Mouse (Mus musculus) limb, embryonic 10.5 days (tissue): ENCODE data around the gene Tmpo. TPM values are rescaled to one million over a fixed set of nuclear protein-coding genes. Genes with fewer than 3 reads are reported as not detected.

Source experiments
- DNase-seq: peaks from one replicate; pipeline ENCODE4 v3.0.0-alpha.2; 2017; ENCODE audit warnings: low spot score
- H3K27ac ChIP-seq: fragments of 300-500 bp; sonication (generic); 2 replicates; pipeline ENCODE4 v1.5.1; 2016; ENCODE audit warnings: mild to moderate bottlenecking
- H3K27me3 ChIP-seq: fragments of 300-500 bp; sonication (generic); 2 replicates; pipeline ENCODE4 v1.6.1; 2016; ENCODE audit warnings: low read depth, mild to moderate bottlenecking; ENCODE audit not compliant: poor library complexity, severe bottlenecking
- H3K36me3 ChIP-seq: fragments of 300-500 bp; sonication (generic); 2 replicates; pipeline ENCODE4 v1.6.1; 2016; ENCODE audit warnings: mild to moderate bottlenecking, moderate library complexity
- H3K4me1 ChIP-seq: fragments of 300-500 bp; sonication (generic); 2 replicates; pipeline ENCODE4 v1.6.1; 2016
- H3K4me3 ChIP-seq: fragments of 300-500 bp; sonication (generic); 2 replicates; pipeline ENCODE4 v1.5.1; 2016; ENCODE audit warnings: mild to moderate bottlenecking, moderate library complexity
- H3K9me3 ChIP-seq: fragments of 300-500 bp; sonication (generic); replicated peaks from 2 replicates; pipeline ENCODE4 v1.6.1; 2016; ENCODE audit warnings: mild to moderate bottlenecking
- WGBS: fragments of 180-500 bp; shearing (Covaris S2); methylation state at CpG from one replicate; pipeline ENCODE4 v1.1.7; 2016; 5-methylcytosine and 5-hydroxymethylcytosine counted together
- polyA plus RNA-seq: library from polyadenylated mRNA; unstranded; fragments of >200 nt; fragmentation: Nextera tagmentation; extraction: Ambion mirVana; gene quantifications from 2 replicates; pipeline ENCODE4 v1.2.1, GENCODE M21; 2016

Tmpo gene
- 260 and 300 TPM in 2 replicates for polyA plus RNA-seq

- H3K4me1 ChIP-seq, result peaks cover 29% of the 10 kb centered on the region
- H3K9me3 ChIP-seq, result no peaks in the 10 kb centered on the region
- no peaks in the 10 kb centered on the region for H3K36me3 ChIP-seq
- peak within 1 kb of the TSS; percentile 95 for H3K27ac ChIP-seq
- DNase-seq, result no peak
- no peaks in the 10 kb centered on the region for H3K27me3 ChIP-seq
- H3K4me3 ChIP-seq, result peak within 1 kb of the TSS; percentile 55
- WGBS, result 11% methylated on average over 18 of the region's 18 CpGs
These were observed at the start of gene Tmpo for GRCm38 (mm10) chr10:91180761-91181460. Gene Tmpo, minus strand, starts transcription at chr10:91181315.

- Histone ChIP-seq H3K4me3 (no peak overlapping the region), H3K9me3 (no peaks in the 10 kb centered on the region), H3K4me1 (peaks cover 32% of the 10 kb centered on the region), H3K36me3 (no peaks in the 10 kb centered on the region), H3K27me3 (no peaks in the 10 kb centered on the region), H3K27ac (peak overlapping the region; percentile 87)
- WGBS, result 83% methylated on average over 4 of the region's 4 CpGs
- DNase-seq, result no peak
These were observed 49.3 kb upstream of the Tmpo start for GRCm38 (mm10) chr10:91230400-91230799.

- H3K27ac ChIP-seq, result peak overlapping the region; percentile 87
- H3K9me3 ChIP-seq, result no peaks in the 10 kb centered on the region
- WGBS, result 25% methylated on average over 7 of the region's 7 CpGs
- H3K4me3 ChIP-seq, result peak overlapping the region; percentile 25; the same call in 1 of the 2 replicates
- H3K27me3 ChIP-seq, result no peaks in the 10 kb centered on the region
- peak; percentile 75 for DNase-seq
- peaks cover 32% of the 10 kb centered on the region for H3K4me1 ChIP-seq
- no peaks in the 10 kb centered on the region for H3K36me3 ChIP-seq
These were observed 48.4 kb upstream of the Tmpo start for GRCm38 (mm10) chr10:91229518-91229961.

GRCm38 (mm10) chr10:91228924-91229517 is 47.9 kb upstream of the Tmpo start:
- no peaks in the 10 kb centered on the region for H3K9me3 ChIP-seq
- no peaks in the 10 kb centered on the region for H3K36me3 ChIP-seq
- peak overlapping the region; percentile 25; the same call in 1 of the 2 replicates for H3K4me3 ChIP-seq
- WGBS, result 72% methylated on average over 6 of the region's 6 CpGs
- peak overlapping the region; percentile 87 for H3K27ac ChIP-seq
- peaks cover 32% of the 10 kb centered on the region for H3K4me1 ChIP-seq
- no peak for DNase-seq
- no peaks in the 10 kb centered on the region for H3K27me3 ChIP-seq

GRCm38 (mm10) chr10:91227034-91227433 is 45.9 kb upstream of the Tmpo start:
- Histone ChIP-seq H3K36me3 (no peaks in the 10 kb centered on the region), H3K27ac (peak overlapping the region; percentile 46; the same call in 1 of the 2 replicates), H3K27me3 (no peaks in the 10 kb centered on the region), H3K4me3 (no peak overlapping the region), H3K4me1 (peaks cover 47% of the 10 kb centered on the region), H3K9me3 (no peaks in the 10 kb centered on the region)
- WGBS, result 82% methylated on average over 4 of the region's 4 CpGs
- DNase-seq, result no peak

GRCm38 (mm10) chr10:91222398-91223236 is 41.5 kb upstream of the Tmpo start:
- WGBS, result 49% methylated on average over 9 of the region's 9 CpGs
- H3K27me3 ChIP-seq, result no peaks in the 10 kb centered on the region
- H3K4me3 ChIP-seq, result no peak overlapping the region
- DNase-seq, result no peak
- H3K36me3 ChIP-seq, result no peaks in the 10 kb centered on the region
- H3K9me3 ChIP-seq, result no peaks in the 10 kb centered on the region
- peak overlapping the region; percentile 67 for H3K27ac ChIP-seq
- peaks cover 29% of the 10 kb centered on the region for H3K4me1 ChIP-seq

- no peaks in the 10 kb centered on the region for H3K27me3 ChIP-seq
- no peak for DNase-seq
- 88% methylated on average over 11 of the region's 11 CpGs for WGBS
- H3K4me1 ChIP-seq, result peaks cover 10% of the 10 kb centered on the region
- no peaks in the 10 kb centered on the region for H3K36me3 ChIP-seq
- no peak overlapping the region for H3K27ac ChIP-seq
- H3K9me3 ChIP-seq, result no peaks in the 10 kb centered on the region
- H3K4me3 ChIP-seq, result no peak overlapping the region
These were observed 28.0 kb upstream of the Tmpo start for GRCm38 (mm10) chr10:91208899-91209667.

- WGBS, result 74% methylated on average over 9 of the region's 9 CpGs
- no peaks in the 10 kb centered on the region for H3K27me3 ChIP-seq
- no peak for DNase-seq
- no peak overlapping the region for H3K4me3 ChIP-seq
- no peaks in the 10 kb centered on the region for H3K36me3 ChIP-seq
- H3K27ac ChIP-seq, result 0 out of 2 replicates have a peak overlapping the region, but pooled peaks have one; percentile 3
- no peaks in the 10 kb centered on the region for H3K9me3 ChIP-seq
- H3K4me1 ChIP-seq, result peaks cover 10% of the 10 kb centered on the region
These were observed 27.3 kb upstream of the Tmpo start for GRCm38 (mm10) chr10:91208461-91208860.

GRCm38 (mm10) chr10:91207275-91207674 is 26.2 kb upstream of the Tmpo start:
- Histone ChIP-seq H3K27me3 (no peaks in the 10 kb centered on the region), H3K9me3 (no peaks in the 10 kb centered on the region), H3K4me3 (no peak overlapping the region), H3K4me1 (peaks cover 10% of the 10 kb centered on the region), H3K27ac (no peak overlapping the region), H3K36me3 (no peaks in the 10 kb centered on the region)
- DNase-seq, result no peak

- WGBS, result 90% methylated on average over 6 of the region's 6 CpGs
- Histone ChIP-seq H3K27ac (no peak overlapping the region), H3K4me1 (peaks cover 10% of the 10 kb centered on the region), H3K27me3 (no peaks in the 10 kb centered on the region), H3K36me3 (no peaks in the 10 kb centered on the region), H3K9me3 (no peaks in the 10 kb centered on the region), H3K4me3 (no peak overlapping the region)
- DNase-seq, result no peak
These were observed 24.5 kb upstream of the Tmpo start for GRCm38 (mm10) chr10:91205632-91206031.

GRCm38 (mm10) chr10:91200581-91200980 is 19.5 kb upstream of the Tmpo start:
- no peak for DNase-seq
- no peaks in the 10 kb centered on the region for H3K27me3 ChIP-seq
- no peak overlapping the region for H3K4me3 ChIP-seq
- H3K9me3 ChIP-seq, result no peaks in the 10 kb centered on the region
- H3K4me1 ChIP-seq, result no peaks in the 10 kb centered on the region
- WGBS, result 95% methylated on average over 3 of the region's 3 CpGs
- H3K36me3 ChIP-seq, result no peaks in the 10 kb centered on the region
- H3K27ac ChIP-seq, result no peak overlapping the region

- no peak overlapping the region for H3K27ac ChIP-seq
- no peaks in the 10 kb centered on the region for H3K27me3 ChIP-seq
- H3K36me3 ChIP-seq, result no peaks in the 10 kb centered on the region
- 84% methylated on average over 1 of the region's 1 CpGs for WGBS
- H3K4me1 ChIP-seq, result no peaks in the 10 kb centered on the region
- DNase-seq, result no peak
- no peaks in the 10 kb centered on the region for H3K9me3 ChIP-seq
- H3K4me3 ChIP-seq, result no peak overlapping the region
These were observed 18.2 kb upstream of the Tmpo start for GRCm38 (mm10) chr10:91199238-91199780.
